Mouse (Mus musculus) cortical plate, adult 2 months (tissue): ENCODE data around the gene Mier3. TPM values are rescaled to one million over a fixed set of nuclear protein-coding genes. Genes with fewer than 3 reads are reported as not detected.

Source experiments
- H3K27ac ChIP-seq: fragments of 200-500 bp; 2 replicates; pipeline ENCODE4 v1.5.1; 2012; ENCODE audit warnings: low read length, control low read depth, inconsistent platforms; ENCODE audit not compliant: insufficient read depth
- H3K4me1 ChIP-seq: fragments of 200-500 bp; 2 replicates; pipeline ENCODE4 v1.6.1; 2011; ENCODE audit warnings: low read length; ENCODE audit not compliant: control insufficient read depth, insufficient read depth
- H3K4me3 ChIP-seq: fragments of 200-500 bp; 2 replicates; pipeline ENCODE4 v1.5.1; 2011; ENCODE audit warnings: mild to moderate bottlenecking, low read length, control low read depth; ENCODE audit not compliant: insufficient read depth
- CTCF ChIP-seq: fragments of 200-500 bp; IDR thresholded peaks from 2 replicates; pipeline ENCODE4 v1.5.1; 2011; ENCODE audit warnings: mild to moderate bottlenecking, control low read depth, low read length; ENCODE audit not compliant: insufficient read depth; ENCODE audit errors: extremely low read depth
- POLR2A ChIP-seq: fragments of 200-500 bp; IDR thresholded peaks from 2 replicates; pipeline ENCODE4 v1.6.1; 2011; ENCODE audit warnings: mild to moderate bottlenecking, low read length, control low read depth; ENCODE audit not compliant: insufficient read depth; ENCODE audit errors: extremely low read depth
- polyA plus RNA-seq: library from polyadenylated mRNA; depleted of rRNA; stranded (reverse); fragments of >200 nt; gene quantifications from 2 replicates; pipeline ENCODE4 v1.2.3, GENCODE M21; 2012

Mier3 gene
- polyA plus RNA-seq, 1 experiment: 12.0 TPM

- no peak overlapping the region for H3K4me3 ChIP-seq
- H3K27ac ChIP-seq: no peak overlapping the region
- H3K4me1 ChIP-seq: no peaks in the 10 kb centered on the region
- TF ChIP-seq CTCF (no peak), POLR2A (no peak)
Measured at GRCm38 (mm10) chr13:111741204-111741990, 60.6 kb downstream of the Mier3 start.

GRCm38 (mm10) chr13:111741991-111742615, 61.3 kb downstream of the Mier3 start:
- TF ChIP-seq CTCF (no peak), POLR2A (no peak)

GRCm38 (mm10) chr13:111744233-111745000, 63.6 kb downstream of the Mier3 start:
- Histone ChIP-seq H3K27ac (no peak overlapping the region), H3K4me3 (no peak overlapping the region), H3K4me1 (no peaks in the 10 kb centered on the region)
- TF ChIP-seq CTCF (no peak), POLR2A (no peak)

More at GRCm38 (mm10) chr13:111741991-111742615, 61.3 kb downstream of the Mier3 start:
- no peak overlapping the region for H3K4me3 ChIP-seq
- H3K27ac ChIP-seq: no peak overlapping the region
- H3K4me1 ChIP-seq: no peaks in the 10 kb centered on the region

GRCm38 (mm10) chr13:111745216-111745615, 64.4 kb downstream of the Mier3 start:
- H3K4me3 ChIP-seq: no peak overlapping the region
- TF ChIP-seq POLR2A: no peak
- no peak for TF ChIP-seq CTCF

GRCm38 (mm10) chr13:111746831-111747230, 66.1 kb downstream of the Mier3 start:
- H3K4me1 ChIP-seq: no peaks in the 10 kb centered on the region
- H3K4me3 ChIP-seq: no peak overlapping the region
- TF ChIP-seq CTCF: no peak
- H3K27ac ChIP-seq: no peak overlapping the region

More at GRCm38 (mm10) chr13:111745216-111745615, 64.4 kb downstream of the Mier3 start:
- H3K4me1 ChIP-seq: no peaks in the 10 kb centered on the region
- H3K27ac ChIP-seq: no peak overlapping the region

GRCm38 (mm10) chr13:111748301-111749062, 67.7 kb downstream of the Mier3 start:
- Histone ChIP-seq H3K4me1 (no peaks in the 10 kb centered on the region), H3K27ac (no peak overlapping the region), H3K4me3 (no peak overlapping the region)
- TF ChIP-seq POLR2A (no peak), CTCF (no peak)

- H3K27ac ChIP-seq: no peak overlapping the region
- no peaks in the 10 kb centered on the region for H3K4me1 ChIP-seq
- no peak for TF ChIP-seq CTCF
- TF ChIP-seq POLR2A: no peak
- no peak overlapping the region for H3K4me3 ChIP-seq
Measured at GRCm38 (mm10) chr13:111753321-111753720, 72.5 kb downstream of the Mier3 start.

- H3K4me1 ChIP-seq: no peaks in the 10 kb centered on the region
- H3K27ac ChIP-seq: no peak overlapping the region
- H3K4me3 ChIP-seq: no peak overlapping the region
- no peak for TF ChIP-seq POLR2A
- no peak for TF ChIP-seq CTCF
Measured at GRCm38 (mm10) chr13:111755377-111755776, 74.6 kb downstream of the Mier3 start.

- Histone ChIP-seq H3K27ac (no peak overlapping the region), H3K4me3 (no peak overlapping the region), H3K4me1 (no peaks in the 10 kb centered on the region)
- TF ChIP-seq CTCF (no peak), POLR2A (no peak)
Measured at GRCm38 (mm10) chr13:111755937-111756336, 75.2 kb downstream of the Mier3 start.
